Mouse (Mus musculus): Measurements from ENCODE around the gene Fbxl15. TPM values are rescaled to one million over a fixed set of nuclear protein-coding genes. Genes with fewer than 3 reads are reported as not detected.

Gene Fbxl15
- polyA plus RNA-seq, 1 experiment: 33.2 TPM

- no peak for DNase-seq (ENCODE audit: extremely low spot score in 1 of 2, low spot score in 1 of 2)
Observed at GRCm38 (mm10) chr19:46322144-46322995, 5.6 kb upstream of the Fbxl15 start.

- DNase-seq (ENCODE audit: extremely low spot score in 1 of 2, low spot score in 1 of 2): no peak
Observed at GRCm38 (mm10) chr19:46322996-46323572, 4.9 kb upstream of the Fbxl15 start.

DNA sequence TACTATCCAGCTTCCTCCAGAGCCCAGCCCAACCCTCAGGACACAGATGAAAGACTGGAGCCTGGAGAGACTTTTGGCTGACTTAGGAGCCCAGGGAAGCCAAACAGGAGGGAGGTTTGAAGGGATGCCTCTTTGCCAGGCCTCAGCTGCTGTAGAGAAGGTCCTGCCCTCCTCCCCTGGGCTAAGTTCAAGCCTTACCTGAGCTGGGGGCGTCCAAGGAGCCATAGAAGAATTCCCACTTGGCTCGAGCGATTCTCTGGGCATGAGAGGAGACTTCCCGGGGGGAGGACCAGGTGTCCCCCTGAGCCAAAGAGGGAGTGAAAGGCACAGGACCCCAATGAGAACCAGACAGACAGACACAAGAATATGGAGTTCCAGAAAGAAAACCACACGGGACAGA is 4.3 kb upstream of the Fbxl15 start:
- DNase-seq (ENCODE audit: extremely low spot score in 1 of 2, low spot score in 1 of 2): no peak

- DNase-seq (ENCODE audit: extremely low spot score in 1 of 2, low spot score in 1 of 2): no peak
Observed at GRCm38 (mm10) chr19:46324366-46324765, 3.6 kb upstream of the Fbxl15 start.

GRCm38 (mm10) chr19:46324918-46325317 is 3.1 kb upstream of the Fbxl15 start:
- DNase-seq (ENCODE audit: extremely low spot score in 1 of 2, low spot score in 1 of 2): no peak

- no peak for DNase-seq (ENCODE audit: extremely low spot score in 1 of 2, low spot score in 1 of 2)
Observed at GRCm38 (mm10) chr19:46326019-46326755, 1.8 kb upstream of the Fbxl15 start.

GRCm38 (mm10) chr19:46326756-46327305 is 1.2 kb upstream of the Fbxl15 start, which contains the start of gene Psd:
Gene Psd (minus strand): TSS chr19:46327156.
- DNase-seq (ENCODE audit: extremely low spot score in 1 of 2, low spot score in 1 of 2): peak in 1 of 2 experiments; percentile 75

GRCm38 (mm10) chr19:46327531-46328064 is 386 bp upstream of the Fbxl15 start:
- DNase-seq (ENCODE audit: extremely low spot score in 1 of 2, low spot score in 1 of 2): no peak

GRCm38 (mm10) chr19:46329031-46329641 is 1.2 kb downstream of the Fbxl15 start:
- no peak for DNase-seq (ENCODE audit: extremely low spot score in 1 of 2, low spot score in 1 of 2)

GRCm38 (mm10) chr19:46329951-46330350 is 2.0 kb downstream of the Fbxl15 start:
- peak in 1 of 2 experiments; percentile 86 for DNase-seq (ENCODE audit: extremely low spot score in 1 of 2, low spot score in 1 of 2)

- no peak for DNase-seq (ENCODE audit: extremely low spot score in 1 of 2, low spot score in 1 of 2)
Observed at GRCm38 (mm10) chr19:46330696-46331095, 2.7 kb downstream of the Fbxl15 start.

- DNase-seq (ENCODE audit: extremely low spot score in 1 of 2, low spot score in 1 of 2): no peak
Observed at GRCm38 (mm10) chr19:46331326-46331725, 3.3 kb downstream of the Fbxl15 start.

DNA sequence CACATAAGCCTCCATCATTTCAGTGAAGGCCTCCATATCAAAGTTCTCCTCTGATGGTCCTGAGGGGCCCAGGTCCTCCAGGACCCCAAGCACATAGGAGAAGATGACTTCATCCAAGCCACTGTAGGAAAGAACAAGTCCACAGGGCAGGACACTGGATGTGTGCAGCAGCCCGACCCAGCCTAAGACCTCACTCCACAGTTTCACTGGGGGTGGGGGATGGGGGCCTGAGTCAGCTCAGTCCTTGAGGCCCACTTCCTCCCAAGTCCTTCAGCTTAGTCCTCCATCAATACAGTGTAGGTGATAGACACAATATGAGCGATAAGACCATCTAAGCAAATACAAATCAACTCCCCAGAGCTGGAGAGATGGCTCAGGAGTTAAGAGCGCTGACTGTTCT is 4.0 kb downstream of the Fbxl15 start:
- DNase-seq (ENCODE audit: extremely low spot score in 1 of 2, low spot score in 1 of 2): no peak

GRCm38 (mm10) chr19:46332721-46333339 is 4.8 kb downstream of the Fbxl15 start:
- no peak for DNase-seq (ENCODE audit: extremely low spot score in 1 of 2, low spot score in 1 of 2)

DNA sequence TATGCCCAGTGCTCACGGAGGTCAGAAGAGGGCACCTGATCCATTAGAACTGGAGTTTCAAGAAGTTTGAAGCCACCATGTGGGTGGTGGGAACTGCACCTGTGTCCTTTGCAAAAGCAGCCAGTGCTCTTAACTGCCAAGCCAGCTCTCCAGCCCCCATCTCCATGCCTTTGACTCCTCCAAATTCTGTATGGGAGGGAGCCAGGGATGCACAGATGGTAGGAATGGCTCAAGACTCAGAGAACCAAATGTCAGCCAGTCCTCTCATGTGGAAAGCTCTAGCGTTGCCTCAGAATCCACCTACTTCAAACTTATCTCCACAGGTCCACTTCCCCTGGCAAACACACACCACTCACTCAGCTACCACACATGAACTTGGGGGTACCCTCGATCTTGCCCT is 5.9 kb downstream of the Fbxl15 start:
- DNase-seq (ENCODE audit: extremely low spot score in 1 of 2, low spot score in 1 of 2): no peak

- no peak for DNase-seq (ENCODE audit: extremely low spot score in 1 of 2, low spot score in 1 of 2)
Observed at GRCm38 (mm10) chr19:46337719-46338330, 9.8 kb downstream of the Fbxl15 start.

- peak; percentile 96 to 100 for DNase-seq (ENCODE audit: extremely low spot score in 1 of 2, low spot score in 1 of 2)
Observed at GRCm38 (mm10) chr19:46338331-46338936, 10.4 kb downstream of the Fbxl15 start, which contains the start of gene Cuedc2. Gene Cuedc2 (minus strand): TSS chr19:46338702.

- DNase-seq (ENCODE audit: extremely low spot score in 1 of 2, low spot score in 1 of 2): no peak
Observed at GRCm38 (mm10) chr19:46338942-46339286, 10.9 kb downstream of the Fbxl15 start.
